Mouse (Mus musculus) mouse embryonic stem cell (cell line): Measurements from ENCODE around the gene Slf2.

Source experiments
- in situ Hi-C, 2 experiments: fragments of 300-500 bp; cut with MboI; formaldehyde crosslinking; loops; 1 replicate in 1 of 2; 3 replicates in 1 of 2; pipeline ENCODE4 v1.14.3; 2019 to 2020; ENCODE audit warnings: low sequenced_read_pairs in 2 of 2, low pct_unique_long_range_greater_than_20kb in 1 of 2, mixed read lengths in 1 of 2; ENCODE audit not compliant: unreplicated experiment in 1 of 2

The Slf2 gene

DNA sequence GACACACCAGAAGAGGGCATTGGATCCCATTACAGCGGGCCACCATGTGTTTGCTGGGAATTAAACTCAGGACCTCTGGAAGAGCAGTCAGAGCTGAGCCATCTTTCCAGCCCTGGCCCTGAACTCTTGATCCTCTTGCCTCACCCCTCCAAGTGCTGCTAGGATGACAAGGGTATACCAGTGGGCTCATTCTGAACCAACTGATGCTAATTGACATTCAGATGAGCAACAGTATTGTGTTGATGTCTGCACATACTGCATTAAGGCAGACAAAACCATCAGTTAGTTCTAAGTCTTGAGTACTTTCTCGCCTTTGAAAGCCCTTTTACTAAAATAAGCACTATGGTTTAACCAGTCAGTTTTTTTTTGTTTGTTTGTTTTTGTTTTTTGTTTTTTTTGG is 28.7 kb downstream of the Slf2 start:
- in situ Hi-C loops, result loop anchor here in 1 of 2 experiments (25.0 kb wide), 1 partner anchor 803 kb away; no protein-coding TSS in a partner anchor

DNA sequence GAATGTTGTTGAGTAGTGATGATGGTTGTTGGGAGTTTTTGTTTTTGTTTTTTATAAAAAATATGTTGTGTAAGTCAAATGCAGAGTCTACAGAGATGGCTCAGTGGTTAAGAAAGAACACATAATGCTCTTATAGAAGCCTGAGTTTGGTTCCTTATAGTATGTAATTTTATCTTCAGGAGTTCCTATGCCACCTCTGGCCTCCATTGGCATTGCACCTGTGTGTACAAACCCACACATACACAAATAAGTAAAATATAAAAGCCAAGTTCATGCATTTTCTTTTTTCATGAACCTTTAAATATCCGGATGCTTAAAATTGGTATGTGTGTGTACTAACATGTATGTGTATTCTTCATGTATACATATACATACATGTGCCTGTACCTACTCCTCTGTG is 35.0 kb downstream of the Slf2 start:
- in situ Hi-C loops, result loop anchor here in 1 of 2 experiments (25.0 kb wide), 1 partner anchor 796 kb away; no protein-coding TSS in a partner anchor

DNA sequence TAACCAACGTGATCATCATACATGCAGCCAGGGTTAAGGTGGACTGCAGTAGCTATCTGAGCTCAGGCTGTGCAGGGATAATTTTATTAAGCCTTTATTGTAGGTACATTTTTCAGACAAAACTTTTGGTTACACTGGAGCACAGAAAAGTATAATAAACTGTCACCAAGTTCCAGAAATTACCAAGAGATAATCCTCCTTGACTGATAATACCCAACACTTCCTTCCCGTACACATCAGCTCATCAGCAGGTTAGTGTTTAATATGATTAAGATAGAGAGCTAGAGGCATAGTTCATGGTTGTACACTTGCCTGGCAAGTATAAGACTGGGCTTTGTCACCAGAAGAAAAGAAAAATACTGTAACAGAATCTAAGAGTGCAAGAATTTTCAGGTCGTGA is 37.4 kb downstream of the Slf2 start:
- in situ Hi-C loops, result loop anchor here in 1 of 2 experiments (25.0 kb wide), 1 partner anchor 794 kb away; no protein-coding TSS in a partner anchor

DNA sequence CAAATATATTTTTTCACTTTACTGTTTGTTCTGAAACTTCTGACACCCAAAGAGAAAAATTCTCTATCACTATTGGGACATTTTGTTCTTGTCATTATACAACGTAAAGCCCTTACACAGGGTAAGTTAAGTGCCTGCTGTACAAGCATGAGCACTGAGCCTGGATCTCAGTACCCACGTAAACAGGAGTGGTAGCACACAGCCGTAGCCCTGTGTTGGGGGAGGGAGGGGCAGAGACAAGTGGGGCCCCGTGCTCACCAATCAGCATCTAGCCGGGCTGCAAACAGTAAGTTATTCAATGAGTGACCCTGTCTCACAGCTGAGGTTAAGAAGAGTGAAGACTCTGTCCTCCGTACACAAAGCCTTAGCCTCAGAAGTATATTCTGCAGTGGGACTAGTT is 45.7 kb downstream of the Slf2 start:
- in situ Hi-C loops, result no loop called here

DNA sequence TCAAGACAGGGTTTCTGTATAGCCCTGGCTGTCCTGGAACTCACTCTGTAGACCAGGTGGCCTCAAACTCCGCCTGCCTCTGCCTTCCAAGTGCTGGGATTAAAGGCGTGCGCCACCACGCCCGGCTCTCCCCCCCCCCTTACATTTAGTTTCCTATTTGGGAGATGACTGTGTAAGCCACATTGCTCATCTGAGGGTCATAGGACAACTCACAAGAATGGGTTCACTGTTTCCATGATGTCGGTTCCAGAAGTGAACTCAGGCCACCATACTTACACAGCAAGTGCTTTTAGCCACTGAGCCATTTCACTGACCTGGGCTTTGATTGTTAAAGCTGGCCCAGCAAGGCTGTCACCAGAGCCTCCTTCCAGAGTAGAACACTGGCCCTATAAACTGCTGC is 46.2 kb downstream of the Slf2 start:
- in situ Hi-C loops, result no loop called here

DNA sequence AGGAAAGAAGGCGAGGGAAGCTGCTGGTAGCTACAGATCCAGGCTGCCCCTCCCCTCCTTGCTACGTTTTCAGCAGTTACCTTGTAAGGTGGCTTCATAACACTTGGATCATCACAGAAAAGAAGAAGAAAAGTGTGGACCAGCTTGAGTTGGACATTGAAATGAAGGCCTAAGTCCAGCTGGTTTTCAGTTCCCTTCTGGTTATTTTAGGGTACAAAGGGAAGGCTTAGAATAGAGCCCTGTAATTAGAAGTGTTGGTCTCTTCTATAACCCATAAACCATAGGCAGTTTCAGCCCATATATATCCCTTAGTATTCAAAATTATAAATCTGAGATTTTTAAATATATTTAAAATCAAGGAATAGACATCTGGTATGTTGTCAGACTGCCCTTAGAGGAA is 49.8 kb downstream of the Slf2 start:
- in situ Hi-C loops, result no loop called here

DNA sequence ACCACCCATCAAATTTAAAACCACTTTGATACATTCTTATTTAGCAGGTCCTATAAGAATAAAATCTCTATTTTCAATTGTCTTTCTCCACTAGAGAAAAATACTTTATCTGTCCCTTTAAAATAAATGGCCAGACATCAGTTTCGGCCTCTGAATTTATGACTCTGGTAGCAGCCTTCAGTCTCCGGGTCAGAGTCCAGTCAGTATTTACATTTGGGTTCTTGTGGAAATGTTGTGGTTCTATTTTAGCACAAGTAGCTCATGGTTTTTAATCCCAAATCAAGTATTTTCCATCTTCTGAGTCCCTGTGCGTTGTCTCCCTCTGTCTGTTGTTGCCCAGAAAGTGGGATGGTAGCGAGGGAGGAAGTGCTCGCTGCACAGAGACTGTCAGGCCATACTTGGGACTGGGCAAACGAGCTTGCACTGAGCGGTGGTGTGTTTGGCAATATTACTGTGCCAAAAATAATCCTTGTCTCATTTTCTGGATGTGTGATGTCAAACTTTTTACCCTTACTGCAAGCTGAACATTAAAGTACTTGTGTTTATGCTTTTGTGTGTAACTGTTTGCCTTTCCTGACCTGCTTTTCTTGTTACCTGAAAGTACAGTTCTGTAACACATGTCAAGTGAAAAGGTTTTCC is 51.6 kb downstream of the Slf2 start:
- in situ Hi-C loops, result no loop called here

DNA sequence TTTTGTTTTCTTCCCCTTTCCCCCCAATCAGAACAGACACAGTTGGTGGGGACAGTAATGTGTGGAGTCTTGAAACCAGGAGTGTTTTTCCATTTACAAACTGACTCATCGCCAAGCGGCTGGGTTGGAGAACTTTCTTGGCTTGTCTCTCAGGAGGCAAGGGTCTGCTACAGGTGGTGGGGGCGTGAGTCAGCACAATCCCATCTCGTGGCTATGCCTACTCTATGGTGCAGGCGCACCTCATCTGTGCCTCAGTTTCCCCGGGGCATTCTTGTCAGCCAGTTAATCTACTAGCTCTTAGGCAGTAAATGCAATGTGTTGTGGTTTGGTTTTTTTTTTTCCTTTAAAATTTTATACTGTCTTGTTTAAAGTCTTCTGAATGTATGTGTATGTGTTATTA is 52.4 kb downstream of the Slf2 start:
- in situ Hi-C loops, result no loop called here

DNA sequence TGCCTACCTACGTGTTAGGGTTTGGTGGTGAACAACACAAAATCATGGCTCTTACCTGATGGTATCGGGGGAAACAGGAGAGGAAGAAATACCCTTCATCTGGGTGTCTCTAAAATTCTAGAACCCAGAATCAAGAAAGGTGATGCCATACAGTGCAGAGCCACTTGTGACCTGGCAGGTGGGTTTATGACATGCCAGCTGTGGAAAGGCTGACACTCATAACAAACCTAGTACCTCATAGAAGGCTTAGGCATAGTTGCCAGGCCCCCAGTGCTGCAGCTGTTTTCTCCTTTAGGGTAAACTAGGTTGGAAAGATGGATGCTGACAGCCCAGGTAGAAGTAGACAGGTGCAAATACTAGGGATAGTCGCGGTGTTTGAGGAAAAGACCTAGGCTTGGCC is 53.5 kb downstream of the Slf2 start:
- in situ Hi-C loops, result no loop called here

DNA sequence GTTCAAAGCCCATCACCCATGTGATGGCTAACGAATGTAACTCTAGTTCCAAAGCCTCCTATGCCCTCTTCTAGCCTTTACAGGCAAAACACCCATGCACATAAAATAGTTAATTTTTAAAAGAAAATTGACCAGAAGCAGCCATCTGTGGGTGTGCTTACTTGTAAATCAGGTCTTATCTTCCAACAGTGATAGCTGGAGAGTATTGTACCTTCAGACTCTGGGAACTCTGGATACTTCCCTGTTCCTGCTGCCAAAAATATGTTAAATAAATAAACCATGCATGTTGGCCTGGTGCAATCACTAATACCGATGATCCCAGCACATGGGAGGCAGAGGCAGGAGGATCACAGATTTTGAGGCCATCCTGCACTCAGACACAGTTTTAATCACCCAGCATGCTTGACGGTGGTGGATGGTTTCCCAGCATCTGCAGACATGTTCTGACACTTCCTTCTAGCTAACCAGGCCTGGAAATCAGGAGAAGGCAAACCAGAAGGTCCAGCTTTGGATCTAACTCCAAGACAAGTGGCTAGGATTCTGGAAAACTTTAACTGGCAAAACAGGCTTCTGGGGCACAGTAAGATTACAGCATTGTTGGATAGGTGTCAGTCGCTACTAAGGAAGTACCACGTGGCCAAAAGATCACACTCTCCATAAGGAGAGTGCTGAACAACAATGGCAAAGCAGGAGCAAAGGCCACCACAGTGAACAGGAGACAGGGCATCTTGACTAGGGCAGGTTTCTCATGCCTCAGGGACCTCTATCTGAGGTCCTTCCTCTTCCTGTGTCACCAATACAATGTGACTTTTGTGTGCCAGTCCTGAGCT is 54.4 kb downstream of the Slf2 start:
- in situ Hi-C loops, result no loop called here

DNA sequence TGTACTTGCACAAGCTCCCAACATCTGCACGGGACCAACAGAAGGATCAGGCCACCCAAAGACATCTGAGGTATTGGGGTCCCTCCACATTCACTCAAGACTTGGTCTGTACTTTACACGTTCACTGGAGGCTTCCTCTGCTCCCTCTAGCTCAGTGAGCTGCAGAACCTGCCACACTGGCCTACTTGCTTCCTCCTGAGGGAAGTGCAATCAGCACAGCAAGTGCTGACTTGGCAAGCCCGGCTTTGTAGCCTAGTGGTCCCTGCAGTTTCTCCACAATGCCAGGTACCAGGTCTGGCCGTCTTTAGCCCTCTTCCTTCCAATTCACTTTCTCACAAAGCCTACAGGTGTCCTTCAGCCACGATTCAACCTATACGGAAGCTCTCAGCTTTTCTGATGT is 56.1 kb downstream of the Slf2 start:
- in situ Hi-C loops, result no loop called here

DNA sequence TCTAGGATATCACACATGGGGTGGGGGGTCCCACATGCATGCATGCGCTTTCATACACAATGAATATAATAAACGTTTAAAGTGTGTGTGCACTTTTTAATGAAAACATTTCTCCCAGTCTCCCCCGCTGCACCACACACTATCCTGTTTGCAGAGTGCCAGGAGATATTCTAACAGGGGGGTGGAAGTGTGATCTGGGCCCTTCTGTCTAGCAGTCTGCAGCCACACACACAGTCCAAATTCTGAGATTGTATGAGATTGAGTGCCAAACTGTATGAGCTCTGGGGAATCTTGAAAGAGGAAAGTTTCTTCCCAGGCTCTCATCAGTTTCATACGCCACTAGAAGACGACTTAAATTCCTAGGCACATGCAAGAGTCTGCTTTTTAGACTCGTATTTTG is 56.9 kb downstream of the Slf2 start:
- in situ Hi-C loops, result no loop called here

DNA sequence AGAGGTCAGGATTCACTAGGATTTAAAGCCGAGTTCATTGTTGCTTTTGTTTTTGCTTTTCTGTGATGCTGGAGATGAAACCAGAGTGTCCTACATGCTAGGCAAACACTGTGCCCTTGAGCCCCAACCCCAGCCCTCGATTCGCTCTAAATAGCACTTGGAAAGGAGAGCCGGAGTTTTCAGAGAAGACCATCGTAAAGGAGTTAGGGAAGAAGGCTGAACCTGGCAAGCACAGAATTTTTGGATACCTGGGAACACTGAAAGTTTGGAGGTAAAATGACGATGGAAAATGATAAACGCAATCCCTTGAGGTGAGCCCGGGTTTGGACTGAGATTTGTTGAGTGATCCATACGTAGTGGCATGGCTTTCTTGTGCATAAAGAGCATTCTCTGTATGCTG is 57.4 kb downstream of the Slf2 start:
- in situ Hi-C loops, result no loop called here

DNA sequence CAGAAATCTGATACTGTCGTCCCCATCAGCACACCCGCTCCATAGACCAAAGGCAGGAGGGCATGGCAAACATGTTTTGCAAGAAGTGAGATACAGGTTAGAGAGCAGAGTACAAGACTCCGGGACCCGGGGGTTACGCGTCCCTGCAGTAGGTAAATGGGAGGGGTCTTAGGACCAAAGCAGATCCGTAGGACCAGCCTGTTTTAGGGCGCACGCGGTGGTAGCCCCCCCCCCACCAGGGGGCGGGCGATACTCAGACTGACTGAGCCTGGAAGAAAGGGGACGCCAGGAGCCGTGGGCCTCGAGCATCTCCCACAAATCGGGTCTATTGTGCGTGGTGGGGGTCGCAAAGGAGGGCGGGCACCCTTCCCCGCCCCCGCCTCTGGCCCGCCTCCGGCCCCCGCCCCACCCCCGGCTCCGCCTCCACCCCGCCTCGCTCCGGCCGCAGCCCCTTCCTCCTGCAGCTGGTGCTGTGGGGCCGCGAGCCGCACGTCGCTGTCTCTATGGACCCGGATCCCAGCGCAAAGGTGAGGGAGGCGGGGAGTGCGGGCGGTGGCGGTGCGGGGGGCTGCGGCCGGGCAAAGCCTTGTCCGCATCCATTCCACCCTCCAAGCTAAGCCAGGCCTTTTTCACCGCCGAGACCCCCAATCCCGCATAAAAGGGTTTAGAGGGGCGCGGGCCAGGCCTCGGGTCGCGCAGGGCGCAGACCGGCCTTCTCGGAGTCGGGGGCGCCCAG is 58.0 kb downstream of the Slf2 start, which contains the start of gene Sema4g:
Gene Sema4g, plus strand, starts transcription at position 271 of the 736 bp plus-strand sequence.
- in situ Hi-C loops, result no loop called here

DNA sequence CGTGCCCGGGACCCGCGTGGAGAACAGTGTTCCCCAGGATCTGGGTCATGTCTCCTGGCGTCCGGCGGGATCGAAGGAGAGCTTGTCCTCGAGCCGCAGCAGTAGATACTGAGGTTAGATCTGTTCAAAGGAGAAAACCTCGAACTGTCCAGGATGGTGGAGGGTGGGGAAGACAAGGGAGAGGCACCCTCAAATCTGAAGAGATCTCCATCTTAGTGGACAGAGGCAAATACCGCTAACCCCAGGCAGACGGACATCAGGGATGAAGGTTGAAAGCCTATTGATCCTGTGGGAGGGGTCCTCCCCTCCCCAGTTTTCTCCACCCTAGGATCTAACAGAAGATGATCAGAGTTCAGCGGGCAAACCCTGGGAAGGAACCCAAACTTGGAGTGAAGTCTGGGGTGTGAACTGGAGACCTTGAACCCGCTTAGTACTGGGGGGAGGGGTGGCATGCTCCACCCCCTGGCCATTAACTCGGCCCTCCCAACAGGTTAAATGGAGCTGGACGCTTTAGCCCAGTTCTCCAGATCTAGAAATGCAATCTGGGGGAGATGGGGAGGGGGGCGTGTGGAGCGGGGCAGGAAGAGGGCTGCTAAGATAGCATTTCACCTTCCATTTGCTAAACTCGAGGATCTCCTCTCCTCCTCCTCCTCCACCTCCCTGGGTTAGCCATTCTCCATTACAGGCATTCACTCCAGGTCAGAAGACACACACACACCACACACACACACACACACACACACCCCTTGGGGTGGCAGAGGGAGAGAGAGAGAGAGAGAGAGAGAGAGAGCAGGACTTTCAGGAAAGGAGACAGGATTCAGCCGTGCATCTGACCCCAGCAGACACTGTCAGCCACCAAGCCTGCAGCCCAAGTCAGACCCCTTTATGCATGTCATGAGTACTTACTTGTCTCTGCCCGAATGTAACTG is 58.9 kb downstream of the Slf2 start:
- in situ Hi-C loops, result no loop called here

DNA sequence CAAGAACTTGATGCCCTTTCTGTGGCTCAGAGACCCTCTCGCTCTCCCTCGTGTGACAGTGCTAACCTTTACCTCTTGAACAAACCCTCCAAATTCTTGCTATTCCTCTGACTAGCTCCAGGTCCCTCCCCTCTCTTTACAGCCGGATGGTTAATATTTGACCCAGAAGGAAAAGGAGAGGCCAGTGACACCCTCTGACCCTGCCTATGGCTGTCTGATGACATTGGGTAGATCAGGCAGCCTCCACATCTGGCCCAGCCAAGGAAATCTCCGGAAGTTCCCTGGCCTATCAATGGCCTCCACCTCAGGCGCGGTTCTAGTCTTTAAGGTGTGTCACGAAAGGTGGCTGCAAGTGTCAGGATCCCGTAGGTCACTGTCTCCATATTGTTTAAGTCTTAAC is 60.1 kb downstream of the Slf2 start:
- in situ Hi-C loops, result no loop called here

DNA sequence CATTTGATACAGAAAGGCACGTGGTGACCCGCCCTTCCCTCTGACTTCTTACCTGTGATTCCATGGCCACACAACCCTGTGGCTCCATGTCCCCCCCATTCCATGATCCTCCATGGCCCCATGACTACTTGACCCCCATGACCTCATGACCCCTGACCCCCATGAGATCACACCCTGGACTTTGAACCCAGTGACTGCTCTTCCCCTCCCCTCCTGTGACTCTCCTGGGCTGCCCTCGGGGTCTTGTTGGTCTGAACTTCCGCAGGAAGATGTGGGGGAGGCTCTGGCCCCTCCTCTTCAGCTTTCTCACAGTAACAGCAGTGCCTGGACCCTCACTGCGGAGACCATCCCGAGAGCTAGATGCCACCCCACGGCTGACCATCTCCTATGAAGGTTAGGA is 61.3 kb downstream of the Slf2 start:
- in situ Hi-C loops, result no loop called here

DNA sequence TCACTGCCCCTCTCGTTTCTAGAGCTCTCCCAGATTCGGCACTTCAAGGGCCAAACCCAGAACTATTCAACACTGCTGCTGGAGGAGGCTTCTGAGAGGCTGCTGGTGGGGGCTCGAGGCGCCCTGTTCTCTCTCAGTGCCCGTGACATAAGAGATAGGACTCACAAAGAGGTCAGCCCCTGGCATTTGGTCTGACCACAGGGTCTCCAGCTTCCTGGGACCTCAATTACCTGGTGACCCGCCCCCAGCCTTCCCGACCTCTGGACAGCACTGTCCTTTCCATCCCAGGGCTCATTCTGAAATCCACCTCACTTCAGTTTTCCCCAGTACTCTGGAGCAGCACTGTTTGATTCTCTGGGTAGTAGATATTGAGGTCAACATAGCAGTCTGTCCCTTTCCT is 61.8 kb downstream of the Slf2 start:
- in situ Hi-C loops, result no loop called here
